Mouse (Mus musculus) embryonic facial prominence, embryonic 14.5 days (tissue): ENCODE measurements around the gene Wbp11. TPM values are rescaled to one million over a fixed set of nuclear protein-coding genes. Genes with fewer than 3 reads are reported as not detected.

Source experiments
- ATAC-seq: fragments of 200-750 bp; cut with Nextera tagmentation; 2 replicates; pipeline ENCODE4 v1.8.0; 2017; ENCODE audit warnings: low read depth, moderate number of reproducible peaks, moderate TSS enrichment
- DNase-seq: peaks from one replicate; pipeline ENCODE4 v3.0.0-alpha.2; 2015; ENCODE audit warnings: low spot score
- H3K27ac ChIP-seq: fragments of 300-500 bp; sonication (generic); replicated peaks from 2 replicates; pipeline ENCODE4 v1.5.1; 2014; ENCODE audit warnings: low read depth, mild to moderate bottlenecking, low read length, moderate library complexity
- H3K27me3 ChIP-seq: fragments of 300-500 bp; sonication (generic); replicated peaks from 2 replicates; pipeline ENCODE4 v1.6.1; 2014; ENCODE audit warnings: low read length; ENCODE audit not compliant: control insufficient read depth, insufficient read depth
- H3K36me3 ChIP-seq: fragments of 300-500 bp; sonication (generic); 2 replicates; pipeline ENCODE4 v1.6.1; 2014; ENCODE audit warnings: low read length, mixed read lengths; ENCODE audit not compliant: control insufficient read depth, insufficient read depth
- H3K4me1 ChIP-seq: fragments of 300-500 bp; sonication (generic); 2 replicates; pipeline ENCODE4 v1.6.1; 2014; ENCODE audit warnings: antibody characterized with exemption, low read length; ENCODE audit not compliant: control insufficient read depth, insufficient read depth
- H3K4me2 ChIP-seq: fragments of 300-500 bp; sonication (generic); 2 replicates; pipeline ENCODE4 v1.6.1; 2014; ENCODE audit warnings: low read depth, mild to moderate bottlenecking, low read length, moderate library complexity, mixed read lengths
- H3K4me3 ChIP-seq: fragments of 300-500 bp; sonication (generic); 2 replicates; pipeline ENCODE4 v1.5.1; 2014; ENCODE audit warnings: low read depth, mild to moderate bottlenecking, low read length
- H3K9ac ChIP-seq: fragments of 300-500 bp; sonication (generic); 2 replicates; pipeline ENCODE4 v1.6.1; 2014; ENCODE audit warnings: low read depth, mild to moderate bottlenecking, low read length, moderate library complexity, mixed read lengths
- H3K9me3 ChIP-seq: fragments of 300-500 bp; sonication (generic); 2 replicates; pipeline ENCODE4 v1.6.1; 2016; ENCODE audit warnings: low read length; ENCODE audit not compliant: control insufficient read depth
- WGBS: fragments of 180-500 bp; shearing (Covaris S2); extraction: QIAGEN DNeasy Blood & Tissue Kit; methylation state at CpG from one replicate; pipeline ENCODE4 v1.1.7; 2014; 5-methylcytosine and 5-hydroxymethylcytosine counted together
- polyA plus RNA-seq: library from polyadenylated mRNA; unstranded; fragments of >200 nt; fragmentation: Nextera tagmentation; extraction: Ambion mirVana; gene quantifications from 2 replicates; pipeline ENCODE4 v1.2.1, GENCODE M21; 2014

Wbp11 gene
- polyA plus RNA-seq, 1 experiment from 2014 or later = 94.7 TPM

DNA sequence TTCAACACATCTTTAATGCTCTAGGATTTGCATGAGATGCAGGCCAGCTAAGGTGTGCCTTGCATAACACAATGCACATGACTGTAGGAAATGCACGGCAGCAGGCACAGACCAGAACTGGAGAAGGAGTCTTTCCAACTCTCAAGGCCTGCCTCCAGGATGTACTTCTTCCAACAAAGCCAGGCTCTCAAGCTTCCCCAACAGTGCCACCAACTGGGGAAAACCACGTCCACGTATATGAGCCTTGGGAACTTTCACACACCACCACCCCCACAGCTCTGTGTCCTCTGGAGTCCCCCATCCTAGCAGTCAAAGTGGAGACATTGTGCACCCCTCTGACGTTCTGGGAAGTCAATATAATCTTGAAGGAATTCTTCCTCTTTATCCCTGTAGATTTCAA, 14.9 kb downstream of the Wbp11 start:
- Histone ChIP-seq H3K9me3 (no peaks in the 10 kb centered on the region), H3K4me2 (no peak overlapping the region), H3K4me3 (no peak overlapping the region), H3K4me1 (peaks cover 12% of the 10 kb centered on the region; the same call in 1 of the 2 replicates), H3K27ac (no peak overlapping the region), H3K36me3 (peaks cover 59% of the 10 kb centered on the region), H3K27me3 (no peaks in the 10 kb centered on the region), H3K9ac (no peak overlapping the region)
- ATAC-seq = no peak
- WGBS = 48% methylated on average over 4 of the region's 4 CpGs
- DNase-seq = no peak

- no peak for DNase-seq
- peaks cover 12% of the 10 kb centered on the region; the same call in 1 of the 2 replicates for H3K4me1 ChIP-seq
- no peaks in the 10 kb centered on the region for H3K9me3 ChIP-seq
- ATAC-seq = no peak
- no peaks in the 10 kb centered on the region for H3K27me3 ChIP-seq
- no peak overlapping the region for H3K4me3 ChIP-seq
- 85% methylated on average over 10 of the region's 10 CpGs for WGBS
- no peak overlapping the region for H3K4me2 ChIP-seq
- peaks cover 40% of the 10 kb centered on the region for H3K36me3 ChIP-seq
- no peak overlapping the region for H3K9ac ChIP-seq
- H3K27ac ChIP-seq = no peak overlapping the region
Measured at GRCm38 (mm10) chr6:136811196-136811595, 16.8 kb downstream of the Wbp11 start.

GRCm38 (mm10) chr6:136809673-136810072, 18.4 kb downstream of the Wbp11 start:
- Histone ChIP-seq H3K4me3 (peak overlapping the region; percentile 78), H3K9me3 (no peaks in the 10 kb centered on the region), H3K4me2 (peak overlapping the region; percentile 95), H3K27me3 (no peaks in the 10 kb centered on the region), H3K27ac (no peak overlapping the region), H3K9ac (peak overlapping the region; percentile 73; the same call in 1 of the 2 replicates), H3K36me3 (peaks cover 27% of the 10 kb centered on the region), H3K4me1 (peaks cover 16% of the 10 kb centered on the region)
- no peak for DNase-seq
- 62% methylated on average over 13 of the region's 13 CpGs for WGBS
- ATAC-seq = no peak

GRCm38 (mm10) chr6:136809077-136809476, 19.0 kb downstream of the Wbp11 start:
- Histone ChIP-seq H3K4me3 (peak overlapping the region; percentile 78), H3K27me3 (no peaks in the 10 kb centered on the region), H3K4me2 (peak overlapping the region; percentile 95), H3K36me3 (peaks cover 21% of the 10 kb centered on the region), H3K9ac (peak overlapping the region; percentile 73), H3K27ac (no peak overlapping the region), H3K4me1 (peaks cover 16% of the 10 kb centered on the region), H3K9me3 (no peaks in the 10 kb centered on the region)
- peak; percentile 72 for DNase-seq
- no peak for ATAC-seq
- WGBS = 28% methylated on average over 14 of the region's 14 CpGs

- under 1% methylated on average over 26 of the region's 28 CpGs for WGBS
- peaks cover 17% of the 10 kb centered on the region for H3K4me1 ChIP-seq
- H3K27me3 ChIP-seq = no peaks in the 10 kb centered on the region
- H3K4me3 ChIP-seq = peak overlapping the region; percentile 78
- H3K36me3 ChIP-seq = peaks cover 17% of the 10 kb centered on the region
- 0 out of 2 replicates have a peak overlapping the region, but pooled peaks have one; percentile 12 for H3K27ac ChIP-seq
- 0 out of 2 replicates have a peak, but pooled peaks have one; percentile 6 for ATAC-seq
- peak overlapping the region; percentile 95 for H3K4me2 ChIP-seq
- H3K9ac ChIP-seq = peak overlapping the region; percentile 73
- DNase-seq = no peak
- no peaks in the 10 kb centered on the region for H3K9me3 ChIP-seq
Measured at GRCm38 (mm10) chr6:136808631-136809046, 19.4 kb downstream of the Wbp11 start.

DNA sequence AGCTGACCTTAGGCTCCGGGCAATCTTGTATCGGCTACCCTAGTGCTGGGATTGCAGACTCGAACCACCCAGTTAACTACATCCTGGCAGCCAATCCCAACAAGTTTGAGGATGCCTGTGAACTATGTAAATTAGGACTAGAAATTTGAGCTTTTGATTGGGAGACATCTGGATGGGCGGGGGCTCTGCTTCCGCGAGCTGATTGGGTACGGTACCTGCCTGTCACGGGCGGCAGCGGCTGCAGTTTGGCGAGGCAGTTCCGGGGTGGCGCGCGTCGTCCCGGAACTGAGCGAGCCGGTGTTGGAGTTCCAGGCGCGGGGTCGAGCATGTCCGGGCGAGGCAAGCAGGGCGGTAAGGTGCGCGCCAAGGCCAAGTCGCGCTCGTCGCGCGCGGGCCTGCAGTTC, 20.0 kb downstream of the Wbp11 start, which contains the start of gene H2afj:
H2afj (plus strand) TSS at position 231 of the 404 bp plus-strand sequence.
- WGBS = 0% methylated on average over 12 of the region's 34 CpGs

GRCm38 (mm10) chr6:136807395-136808013, 20.5 kb downstream of the Wbp11 start:
- DNase-seq = no peak
- peak overlapping the region; percentile 74 for H3K27ac ChIP-seq
- H3K4me2 ChIP-seq = peak overlapping the region; percentile 95
- ATAC-seq = no peak
- WGBS = 31% methylated on average over 18 of the region's 18 CpGs
- H3K9me3 ChIP-seq = no peaks in the 10 kb centered on the region
- H3K4me3 ChIP-seq = peak overlapping the region; percentile 78
- H3K27me3 ChIP-seq = no peaks in the 10 kb centered on the region
- H3K36me3 ChIP-seq = peaks cover 7% of the 10 kb centered on the region
- H3K4me1 ChIP-seq = peaks cover 26% of the 10 kb centered on the region
- peak overlapping the region; percentile 53 for H3K9ac ChIP-seq

More for the DNA sequence above, 20.0 kb downstream of the Wbp11 start, which contains the start of gene H2afj:
- Histone ChIP-seq H3K9ac (peak within 1 kb of the TSS; percentile 73), H3K9me3 (no peaks in the 10 kb centered on the region), H3K36me3 (peaks cover 12% of the 10 kb centered on the region), H3K27ac (peak within 1 kb of the TSS; percentile 74), H3K27me3 (no peaks in the 10 kb centered on the region), H3K4me1 (peaks cover 23% of the 10 kb centered on the region), H3K4me2 (peak within 1 kb of the TSS; percentile 95), H3K4me3 (peak within 1 kb of the TSS; percentile 78)
- ATAC-seq (peak; percentile 87), DNase-seq (peak; percentile 97)

DNA sequence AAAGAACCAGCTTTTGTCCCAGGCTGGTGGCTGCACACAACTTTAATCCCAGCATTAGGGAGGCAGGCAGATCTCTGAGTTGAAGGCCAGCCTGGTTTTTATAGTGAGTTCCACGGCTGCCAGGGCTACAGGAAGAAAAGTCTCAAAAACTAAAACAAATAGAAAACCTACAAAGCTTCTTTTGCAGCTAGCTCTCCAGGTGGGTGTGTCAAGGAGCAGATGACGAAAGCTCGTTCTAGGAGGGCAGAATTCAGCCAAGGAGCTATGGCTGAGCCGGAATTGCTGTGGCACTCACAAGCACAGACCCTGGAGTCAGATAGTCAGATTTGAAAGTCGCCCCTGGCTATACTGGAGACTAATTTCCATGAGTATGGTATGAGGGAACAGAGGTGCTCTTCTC, 21.2 kb downstream of the Wbp11 start:
- no peaks in the 10 kb centered on the region for H3K36me3 ChIP-seq
- peak overlapping the region; percentile 95; the same call in 1 of the 2 replicates for H3K4me2 ChIP-seq
- H3K27me3 ChIP-seq = no peaks in the 10 kb centered on the region
- no peaks in the 10 kb centered on the region for H3K9me3 ChIP-seq
- H3K4me3 ChIP-seq = peak overlapping the region; percentile 78; the same call in 1 of the 2 replicates
- no peak for ATAC-seq
- H3K4me1 ChIP-seq = peaks cover 26% of the 10 kb centered on the region
- no peak overlapping the region for H3K9ac ChIP-seq
- 62% methylated on average over 5 of the region's 5 CpGs for WGBS
- DNase-seq = no peak
- peak overlapping the region; percentile 18; the same call in 1 of the 2 replicates for H3K27ac ChIP-seq

DNA sequence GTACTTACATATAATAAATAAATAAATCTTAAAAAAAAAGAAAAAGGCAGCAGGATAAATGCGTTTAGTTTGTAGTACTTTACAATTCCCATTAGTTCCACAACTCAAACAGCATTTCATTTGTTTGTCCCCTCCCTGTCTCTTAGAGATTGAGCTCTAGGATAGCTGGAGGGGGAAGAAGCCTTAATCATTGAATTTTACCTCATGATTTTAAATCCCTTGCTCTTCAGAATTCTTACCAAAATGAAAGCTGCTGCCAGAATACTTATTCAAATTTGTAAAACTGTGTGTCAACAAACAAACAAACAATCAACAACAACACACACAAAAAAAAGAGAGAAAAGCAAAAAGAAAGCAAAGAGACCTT, 22.6 kb downstream of the Wbp11 start:
- no peaks in the 10 kb centered on the region for H3K36me3 ChIP-seq
- H3K27ac ChIP-seq = peak overlapping the region; percentile 100
- H3K27me3 ChIP-seq = no peaks in the 10 kb centered on the region
- H3K9me3 ChIP-seq = no peaks in the 10 kb centered on the region
- peak overlapping the region; percentile 78 for H3K4me2 ChIP-seq
- H3K9ac ChIP-seq = no peak overlapping the region
- H3K4me1 ChIP-seq = peaks cover 26% of the 10 kb centered on the region
- no peak for ATAC-seq
- no peak for DNase-seq
- H3K4me3 ChIP-seq = no peak overlapping the region
- 86% methylated on average over 1 of the region's 1 CpGs for WGBS
